In the genomic region with DNA sequence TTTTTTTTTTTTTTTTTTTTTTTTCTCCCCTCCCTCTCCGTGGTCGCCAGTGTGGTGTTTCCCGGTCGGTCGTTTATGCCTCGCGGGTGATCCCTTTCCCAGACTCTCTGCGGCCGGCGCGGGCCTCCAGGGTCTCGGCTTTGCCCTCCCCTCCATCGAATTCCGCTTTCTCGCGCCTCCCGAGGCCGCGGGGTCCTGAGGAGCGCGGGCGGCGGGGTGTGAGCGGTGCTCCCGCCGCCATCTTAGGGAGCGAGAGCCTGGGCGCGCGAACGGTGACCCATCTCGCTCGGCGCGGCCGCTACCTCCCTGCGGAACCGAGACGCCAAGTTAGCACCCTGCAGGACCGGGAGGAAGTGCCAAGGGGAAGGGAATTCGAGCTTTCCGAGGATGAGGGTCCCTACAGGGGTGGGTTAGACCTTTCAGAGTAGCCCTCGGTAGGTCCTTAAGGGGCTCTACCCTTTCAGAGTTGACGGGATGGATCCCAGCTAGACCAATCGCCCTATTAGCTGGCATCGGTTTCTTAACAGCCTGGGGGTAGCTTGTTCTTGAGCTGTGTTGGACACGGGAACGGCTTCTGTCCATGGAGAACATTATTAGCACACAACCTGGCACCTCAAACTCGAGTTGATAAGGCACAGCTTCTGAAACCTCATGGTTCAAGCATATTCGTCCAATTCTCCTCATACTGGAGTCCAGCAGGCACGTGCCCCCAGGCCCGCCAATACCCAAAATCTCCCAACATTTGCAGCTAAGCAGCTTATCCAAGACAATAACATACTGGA, we compare ENCODE assay signal across 7 mouse cellular contexts. TPM values are rescaled to one million over a fixed set of nuclear protein-coding genes. Genes with fewer than 3 reads are reported as not detected.
DNase-seq lines count a peak whose midpoint lies in the region; ATAC-seq lines count a peak whose summit lies in the region.

No protein-coding gene starts in this region.

- no peaks in the 10 kb centered on the region for H3K9me3 ChIP-seq in forebrain, embryonic 16.5 days (ENCODE audit: control insufficient read depth, low read length)
- no peaks in the 10 kb centered on the region for H3K9me3 ChIP-seq in lung, embryonic 15.5 days

- H3K4me2 ChIP-seq in forebrain, embryonic 16.5 days (ENCODE audit: low read length), result peak overlapping the region; percentile 69
- peak overlapping the region; percentile 85 for H3K4me2 ChIP-seq in lung, embryonic 15.5 days

- H3K9ac ChIP-seq in forebrain, embryonic 16.5 days (replicated peaks; ENCODE audit: low read depth, low read length), result peak overlapping the region; percentile 93
- H3K9ac ChIP-seq in lung, embryonic 15.5 days, result peak overlapping the region; percentile 88

- no peaks in the 10 kb centered on the region for H3K36me3 ChIP-seq in forebrain, embryonic 16.5 days (ENCODE audit: control insufficient read depth, insufficient read depth)
- no peaks in the 10 kb centered on the region for H3K36me3 ChIP-seq in lung, embryonic 15.5 days

- H3K4me1 ChIP-seq in forebrain, embryonic 16.5 days (replicated peaks; ENCODE audit: control insufficient read depth, insufficient read depth, low read length), result peaks cover 8% of the 10 kb centered on the region
- peaks cover 3% of the 10 kb centered on the region; the same call in 1 of the 2 replicates for H3K4me1 ChIP-seq in lung, embryonic 15.5 days

- no peaks in the 10 kb centered on the region for H3K27me3 ChIP-seq in forebrain, embryonic 16.5 days (replicated peaks; ENCODE audit: control insufficient read depth, insufficient read depth, low read length)
- H3K27me3 ChIP-seq in lung, embryonic 15.5 days, result no peaks in the 10 kb centered on the region

- H3K27ac ChIP-seq in forebrain, embryonic 16.5 days (ENCODE audit: low read length), result peak overlapping the region; percentile 100
- H3K27ac ChIP-seq in lung, embryonic 15.5 days, result peak overlapping the region; percentile 100

- WGBS in forebrain, embryonic 16.5 days, result 1% methylated on average over 52 of the region's 52 CpGs
- under 1% methylated on average over 52 of the region's 52 CpGs for whole genome bisulfite sequencing in lung, embryonic 15.5 days

- peak; percentile 54 for ATAC-seq in forebrain, embryonic 16.5 days
- peak; percentile 18 to 57; a peak in 3 of 4 replicates for ATAC-seq in hematopoietic stem cell, adult 5-6 weeks (replicated peaks in 1 of 2; ENCODE audit: insufficient read depth in 1 of 2, low FRiP score in 2 of 2, low TSS enrichment in 1 of 2, low read depth in 1 of 2, poor library complexity in 2 of 2, severe bottlenecking in 2 of 2)
- ATAC-seq in lung, embryonic 15.5 days (ENCODE audit: borderline replicate concordance, extremely low read depth, low FRiP score, low TSS enrichment), result peak; percentile 69

- peak overlapping the region; percentile 68 for H3K4me3 ChIP-seq in forebrain, embryonic 16.5 days (replicated peaks; ENCODE audit: low read length)
- H3K4me3 ChIP-seq in lung, embryonic 15.5 days, result peak overlapping the region; percentile 93

- DNase-seq in ZHBTc4 (ENCODE audit: low read depth, low spot score), result peak; percentile 83
- DNase-seq in cerebellum, adult 18-20 months, result peak; percentile 71 to 85
- DNase-seq in layer of hippocampus, adult 9-11 months, result peak; percentile 74
- DNase-seq in retina, embryonic 14.5 days (ENCODE audit: low spot score), result peak; percentile 80

RNA-seq across cellular contexts. Expression of gene Rfx3, which starts 0.9 kb away (rescaled TPM):
- 41.2 and 41.9 TPM in 2 replicates for polyA plus RNA-seq in forebrain, embryonic 16.5 days (2015; fragmentation: Nextera tagmentation; extraction: Ambion mirVana)
- 9.4 and 11.1 TPM in 2 replicates for total RNA-seq in hematopoietic stem cell, adult 5-6 weeks (2017)
- 10.9 and 12.9 TPM in 2 replicates for polyA plus RNA-seq in lung, embryonic 15.5 days (2015; fragmentation: Nextera tagmentation; extraction: Ambion mirVana)

Comparison
In these comparisons a context has a peak if more than half of its experiments do, and no peak if none do; other contexts are left out.
1. Peak in every context shown above with its lines: DNase-seq, ATAC-seq, H3K4me3 ChIP-seq and H3K27ac ChIP-seq.